Mouse (Mus musculus) v-Abl transformed pro-B cells (cell line): ENCODE measurements at regions not wholly inside any gene's neighbourhood (a gene's known extent, or its start where the extent isn't known, plus 50 kb on each side); places are given as distances from the start of the nearest gene placed in this dataset.

Experiments used
- in situ Hi-C, 2 experiments: fragments of 400-800 bp; cut with MboI; formaldehyde crosslinking; loops; one replicate each; pipeline ENCODE4 v1.15.1; 2025; ENCODE audit not compliant: unreplicated experiment in 2 of 2

GRCm38 (mm10) chrX:13224902-13225301 lies 55.9 kb upstream of the Ddx3x start:
- in situ Hi-C loops = loop anchor here (5.0 to 25.0 kb wide), 5 partner anchors 237 to 912 kb away; partner anchors contain the start of gene Gpr82 (in 1 of the 2)

DNA sequence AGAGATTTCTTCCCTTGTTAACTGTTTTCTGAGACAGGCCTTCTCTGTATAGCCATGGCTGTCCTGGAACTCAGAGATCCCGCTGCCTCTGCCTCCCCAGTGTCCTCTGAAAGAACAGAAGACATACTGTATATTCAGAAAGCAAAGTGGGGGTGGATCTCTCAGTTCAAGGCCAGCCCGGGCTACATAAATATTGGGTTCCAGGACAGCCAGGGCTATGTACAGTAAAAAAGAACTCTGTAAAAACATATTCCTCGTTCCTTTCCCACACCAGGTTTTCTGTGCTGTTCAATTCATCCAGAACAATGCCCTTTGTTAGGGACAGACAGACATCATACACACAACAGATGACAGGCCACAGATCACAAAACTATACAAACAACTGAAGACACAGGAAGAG lies 54.3 kb upstream of the Ddx3x start:
- in situ Hi-C loops = loop anchor here (5.0 to 25.0 kb wide), 4 partner anchors 236 to 911 kb away; partner anchors contain the start of gene Gpr82 (in 1 of the 2)

DNA sequence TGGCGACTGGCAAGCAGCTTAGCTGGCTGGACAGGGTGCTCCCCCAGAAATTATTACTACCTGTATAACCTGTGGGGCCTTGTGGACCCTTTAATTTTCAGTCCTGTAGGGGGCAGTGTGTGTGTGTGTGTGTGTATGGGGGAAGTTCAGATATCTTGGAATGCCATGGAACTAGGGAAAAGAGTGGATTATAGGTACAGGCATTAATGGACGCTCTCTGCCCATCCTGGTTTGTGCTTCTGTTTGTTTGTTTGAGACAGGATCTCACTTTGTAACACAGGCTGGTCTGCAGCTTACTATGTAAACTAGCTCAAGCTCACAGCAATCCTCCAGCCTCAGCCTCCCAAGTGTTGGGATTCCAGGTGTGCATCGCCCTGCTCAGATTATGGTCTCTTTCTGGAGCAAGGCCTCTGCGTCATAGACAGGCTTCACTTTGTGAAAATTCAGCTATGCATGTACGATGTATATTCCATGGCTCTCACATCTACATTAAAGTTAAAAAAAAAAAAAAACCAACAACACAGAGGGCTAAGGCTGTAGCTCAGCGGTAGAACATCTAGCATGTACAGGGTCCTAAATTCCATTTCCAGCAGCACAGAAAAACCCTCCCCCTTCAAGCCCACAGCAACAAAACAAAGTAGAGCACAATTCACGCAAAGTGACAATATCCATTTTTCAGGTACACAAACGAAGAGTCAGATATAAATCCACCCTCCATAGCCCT lies 50.7 kb upstream of the Ddx3x start:
- in situ Hi-C loops = loop anchor here (5.0 to 25.0 kb wide), 5 partner anchors 55 to 907 kb away; partner anchors contain the start of genes Ddx3x (in 1 of the 2) and Gpr82 (in 1 of the 2)

DNA sequence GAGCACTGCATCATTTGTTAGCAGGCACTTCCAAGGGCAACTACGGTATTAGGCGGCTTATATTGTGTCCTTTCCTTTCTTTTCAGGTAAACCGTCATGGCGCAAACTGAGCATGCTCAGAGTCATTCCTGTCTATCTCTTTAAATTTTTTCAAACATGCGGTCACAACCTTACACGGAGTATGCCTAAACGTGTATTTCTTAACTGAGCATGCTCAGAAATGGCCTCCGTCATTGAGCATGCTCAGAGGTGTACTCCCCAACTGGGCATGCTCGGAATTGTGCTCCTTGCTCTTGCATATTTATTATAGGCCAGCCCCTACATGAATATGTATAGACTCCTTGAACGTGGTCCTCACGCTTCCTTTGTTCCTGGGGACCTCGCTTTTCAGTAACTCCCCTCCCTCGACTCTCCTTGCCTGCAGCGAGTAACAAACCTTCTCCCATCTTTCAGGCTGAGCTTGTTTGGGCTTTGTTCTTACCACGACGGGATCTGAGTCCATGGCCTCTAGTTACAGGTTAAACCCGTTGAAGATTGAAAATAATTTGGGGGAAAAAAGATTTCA lies 50.1 kb upstream of the Ddx3x start:
- in situ Hi-C loops = loop anchor here (10.0 to 25.0 kb wide), 3 partner anchors 54 to 907 kb away; partner anchors contain the start of genes Ddx3x (in 1 of the 2) and Gpr82 (in 1 of the 2)
